Mouse (Mus musculus) CH12.LX (cell line): ENCODE results near the gene Zbp1.

Source experiments
- CTCF ChIP-seq, 2 experiments: IDR thresholded peaks in 1 of 2; conservative IDR thresholded peaks in 1 of 2; 2 replicates each; pipeline ENCODE4 v1.5.1; 2011 to 2012; ENCODE audit warnings: low read depth in 2 of 2, low read length in 2 of 2, improper control_type of control experiment in 1 of 2, inconsistent platforms in 1 of 2, mild to moderate bottlenecking in 1 of 2, moderate library complexity in 1 of 2
- E2F4 ChIP-seq: IDR thresholded peaks from 2 replicates; pipeline ENCODE4 v1.6.1; 2011; ENCODE audit warnings: low read depth, low read length, improper control_type of control experiment; ENCODE audit not compliant: insufficient replicate concordance
- EP300 ChIP-seq: IDR thresholded peaks from 2 replicates; pipeline ENCODE4 v1.6.1; 2011; ENCODE audit warnings: low read length, improper control_type of control experiment
- HCFC1 ChIP-seq: IDR thresholded peaks from 2 replicates; pipeline ENCODE4 v1.6.1; 2012; ENCODE audit warnings: low read depth, mild to moderate bottlenecking, inconsistent platforms, low read length, improper control_type of control experiment
- MAX ChIP-seq: IDR thresholded peaks from 2 replicates; pipeline ENCODE4 v1.6.1; 2011; ENCODE audit warnings: low read length, improper control_type of control experiment
- MYC ChIP-seq: IDR thresholded peaks from 2 replicates; pipeline ENCODE4 v1.6.1; 2011; ENCODE audit warnings: low read depth, mild to moderate bottlenecking, improper control_type of control experiment, low read length
- RCOR1 ChIP-seq: conservative IDR thresholded peaks from 2 replicates; pipeline ENCODE4 v1.6.1; 2012; ENCODE audit warnings: low read depth, mild to moderate bottlenecking, inconsistent platforms, low read length, improper control_type of control experiment

- TF ChIP-seq RCOR1 (no peak), E2F4 (no peak), CTCF (conservative IDR thresholded peaks at IDR 0.05 in 1 of 2, IDR thresholded peaks at IDR 0.05 in 1 of 2; ENCODE audit: low read depth in 2 of 2, low read length in 2 of 2) (no peak), MAX (no peak), HCFC1 (no peak), MYC (no peak), EP300 (no peak)
Observed at GRCm38 (mm10) chr2:173248822-173249221, 30.1 kb upstream of the Zbp1 start.
